Mouse (Mus musculus) thymus, postnatal 10 days (tissue): ENCODE data around the gene Abcf2.
"Not testable (repeated sequence)": the region's sequence is repeated elsewhere in the genome, so short reads cannot be mapped to it uniquely, and the experiment has no call there.

Experiments
- DNase-seq, 2 experiments: peaks; one replicate each; pipeline ENCODE4 v3.0.0; 2021; ENCODE audit warnings: low spot score in 2 of 2

Gene Abcf2

GRCm38 (mm10) chr5:24586547-24587199 lies 9.4 kb upstream of the Abcf2 start, which contains the start of gene Chpf2:
Gene Chpf2, plus strand, starts transcription at chr5:24586741.
- peak; percentile 79 to 84 for DNase-seq

GRCm38 (mm10) chr5:24586106-24586505 lies 8.8 kb upstream of the Abcf2 start:
- no peak for DNase-seq

- no peak for DNase-seq
These were observed 1.1 kb upstream of the Abcf2 start for GRCm38 (mm10) chr5:24578109-24578963.

- DNase-seq = no peak
These were observed 475 bp downstream of the Abcf2 start for GRCm38 (mm10) chr5:24576801-24577182.

GRCm38 (mm10) chr5:24575948-24576347 lies 1.3 kb downstream of the Abcf2 start:
- DNase-seq = no peak

- no peak for DNase-seq
These were observed 20.6 kb downstream of the Abcf2 start, which contains the start of gene 4931409K22Rik for GRCm38 (mm10) chr5:24556709-24557108. Gene 4931409K22Rik, minus strand, starts transcription at chr5:24556809.

GRCm38 (mm10) chr5:24555335-24555734 lies 21.9 kb downstream of the Abcf2 start:
- not testable (repeated sequence) for DNase-seq

- no peak for DNase-seq
These were observed 23.5 kb downstream of the Abcf2 start for GRCm38 (mm10) chr5:24553621-24554244.

GRCm38 (mm10) chr5:24551317-24551688 lies 26.0 kb downstream of the Abcf2 start:
- DNase-seq = no peak

- DNase-seq = peak; percentile 34 to 49
These were observed 26.5 kb downstream of the Abcf2 start for GRCm38 (mm10) chr5:24550598-24551316.

- no peak for DNase-seq
These were observed 34.6 kb downstream of the Abcf2 start for GRCm38 (mm10) chr5:24542643-24543042.

- DNase-seq = no peak
These were observed 36.1 kb downstream of the Abcf2 start for GRCm38 (mm10) chr5:24541144-24541569.

GRCm38 (mm10) chr5:24540387-24541143 lies 36.7 kb downstream of the Abcf2 start, which contains the start of gene Asb10:
Gene Asb10, minus strand, starts transcription at chr5:24540978.
- DNase-seq = no peak

GRCm38 (mm10) chr5:24539571-24540296 lies 37.5 kb downstream of the Abcf2 start:
- no peak for DNase-seq

GRCm38 (mm10) chr5:24537618-24538017 lies 39.6 kb downstream of the Abcf2 start:
- DNase-seq = no peak

GRCm38 (mm10) chr5:24536511-24536910 lies 40.8 kb downstream of the Abcf2 start:
- no peak for DNase-seq

- no peak for DNase-seq
These were observed 41.5 kb downstream of the Abcf2 start for GRCm38 (mm10) chr5:24535731-24536130.

GRCm38 (mm10) chr5:24534292-24534691 lies 43.0 kb downstream of the Abcf2 start:
- no peak for DNase-seq

- no peak for DNase-seq
These were observed 43.9 kb downstream of the Abcf2 start for GRCm38 (mm10) chr5:24533391-24533790.

GRCm38 (mm10) chr5:24530042-24530689 lies 47.1 kb downstream of the Abcf2 start:
- peak; percentile 65 to 90 for DNase-seq
